Mouse (Mus musculus) liver, embryonic 16.5 days (tissue): Measurements from ENCODE around the gene Gm42421. TPM values are rescaled to one million over a fixed set of nuclear protein-coding genes. Genes with fewer than 3 reads are reported as not detected.
A peak's percentile ranks its signal among the peaks of the same experiment; 100 is the strongest.

Experiments used
- ATAC-seq: fragments of 200-750 bp; cut with Nextera tagmentation; 2 replicates; pipeline ENCODE4 v1.8.0; 2017; ENCODE audit warnings: low read depth, mild to moderate bottlenecking, moderate number of reproducible peaks, moderate library complexity
- H3K27ac ChIP-seq: fragments of 300-500 bp; sonication (generic); 2 replicates; pipeline ENCODE4 v1.5.1; 2014; ENCODE audit warnings: mild to moderate bottlenecking, low read length
- H3K27me3 ChIP-seq: fragments of 300-500 bp; sonication (generic); 2 replicates; pipeline ENCODE4 v1.6.1; 2014; ENCODE audit warnings: low read depth, low read length, mixed read lengths; ENCODE audit not compliant: control insufficient read depth, insufficient read depth
- H3K36me3 ChIP-seq: fragments of 300-500 bp; sonication (generic); 2 replicates; pipeline ENCODE4 v1.6.1; 2014; ENCODE audit warnings: mild to moderate bottlenecking; ENCODE audit not compliant: control insufficient read depth, insufficient read depth
- H3K4me1 ChIP-seq: fragments of 300-500 bp; sonication (generic); 2 replicates; pipeline ENCODE4 v1.6.1; 2014; ENCODE audit warnings: low read depth, low read length, mixed read lengths; ENCODE audit not compliant: control insufficient read depth
- H3K4me2 ChIP-seq: fragments of 300-500 bp; sonication (generic); 2 replicates; pipeline ENCODE4 v1.6.1; 2014; ENCODE audit warnings: low read depth, low read length, mixed read lengths
- H3K4me3 ChIP-seq: fragments of 300-500 bp; sonication (generic); 2 replicates; pipeline ENCODE4 v1.5.1; 2014; ENCODE audit warnings: low read depth, mild to moderate bottlenecking, low read length
- H3K9ac ChIP-seq: fragments of 300-500 bp; sonication (generic); 2 replicates; pipeline ENCODE4 v1.6.1; 2014; ENCODE audit warnings: low read depth, low read length
- H3K9me3 ChIP-seq: fragments of 300-500 bp; sonication (generic); replicated peaks from 2 replicates; pipeline ENCODE4 v1.6.1; 2016; ENCODE audit warnings: low read length; ENCODE audit not compliant: control insufficient read depth
- WGBS: fragments of 180-500 bp; shearing (Covaris S2); extraction: QIAGEN DNeasy Blood & Tissue Kit; methylation state at CpG from one replicate; pipeline ENCODE4 v1.1.7; 2014; ENCODE audit not compliant: insufficient replicate concordance; 5-methylcytosine and 5-hydroxymethylcytosine counted together
- polyA plus RNA-seq: library from polyadenylated mRNA; unstranded; fragments of >200 nt; fragmentation: Nextera tagmentation; extraction: Ambion mirVana; gene quantifications from 2 replicates; pipeline ENCODE4 v1.2.1, GENCODE M21; 2015

Gene Gm42421
- polyA plus RNA-seq, 1 experiment from 2014 or later = 0.13 TPM

- ATAC-seq = no peak
- Histone ChIP-seq H3K36me3 (no peaks in the 10 kb centered on the region), H3K9ac (no peak overlapping the region), H3K9me3 (no peaks in the 10 kb centered on the region), H3K4me2 (no peak overlapping the region), H3K27ac (no peak overlapping the region), H3K4me1 (no peaks in the 10 kb centered on the region), H3K27me3 (no peaks in the 10 kb centered on the region), H3K4me3 (no peak overlapping the region)
- WGBS = 75% methylated on average over 6 of the region's 6 CpGs
These were observed 29.1 kb downstream of the Gm42421 start for GRCm38 (mm10) chr5:143957101-143957500.

- ATAC-seq = no peak
- WGBS = 74% methylated on average over 11 of the region's 11 CpGs
- Histone ChIP-seq H3K4me1 (no peaks in the 10 kb centered on the region), H3K27ac (no peak overlapping the region), H3K9ac (no peak overlapping the region), H3K27me3 (no peaks in the 10 kb centered on the region), H3K9me3 (no peaks in the 10 kb centered on the region), H3K4me3 (no peak overlapping the region), H3K4me2 (no peak overlapping the region), H3K36me3 (no peaks in the 10 kb centered on the region)
These were observed 31.6 kb downstream of the Gm42421 start for GRCm38 (mm10) chr5:143959551-143959950.

GRCm38 (mm10) chr5:143961176-143961575, 33.2 kb downstream of the Gm42421 start:
- ATAC-seq = no peak
- WGBS = 71% methylated on average over 8 of the region's 8 CpGs
- H3K4me2 ChIP-seq = no peak overlapping the region
- H3K4me1 ChIP-seq = no peaks in the 10 kb centered on the region
- H3K4me3 ChIP-seq = no peak overlapping the region
- H3K9ac ChIP-seq = no peak overlapping the region
- H3K27me3 ChIP-seq = no peaks in the 10 kb centered on the region
- H3K36me3 ChIP-seq = no peaks in the 10 kb centered on the region
- H3K9me3 ChIP-seq = no peaks in the 10 kb centered on the region
- no peak overlapping the region for H3K27ac ChIP-seq

GRCm38 (mm10) chr5:143965586-143966345, 37.8 kb downstream of the Gm42421 start:
- no peaks in the 10 kb centered on the region for H3K36me3 ChIP-seq
- H3K4me3 ChIP-seq = no peak overlapping the region
- no peaks in the 10 kb centered on the region for H3K4me1 ChIP-seq
- H3K9me3 ChIP-seq = no peaks in the 10 kb centered on the region
- no peak overlapping the region for H3K4me2 ChIP-seq
- WGBS = 64% methylated on average over 12 of the region's 12 CpGs
- H3K27ac ChIP-seq = no peak overlapping the region
- H3K27me3 ChIP-seq = no peaks in the 10 kb centered on the region
- ATAC-seq = no peak
- no peak overlapping the region for H3K9ac ChIP-seq

- Histone ChIP-seq H3K4me1 (no peaks in the 10 kb centered on the region), H3K36me3 (no peaks in the 10 kb centered on the region), H3K9ac (no peak overlapping the region), H3K27me3 (no peaks in the 10 kb centered on the region), H3K9me3 (no peaks in the 10 kb centered on the region), H3K4me2 (no peak overlapping the region), H3K27ac (no peak overlapping the region), H3K4me3 (no peak overlapping the region)
- ATAC-seq = no peak
- 73% methylated on average over 12 of the region's 12 CpGs for WGBS
These were observed 38.7 kb downstream of the Gm42421 start for GRCm38 (mm10) chr5:143966671-143967070.

DNA sequence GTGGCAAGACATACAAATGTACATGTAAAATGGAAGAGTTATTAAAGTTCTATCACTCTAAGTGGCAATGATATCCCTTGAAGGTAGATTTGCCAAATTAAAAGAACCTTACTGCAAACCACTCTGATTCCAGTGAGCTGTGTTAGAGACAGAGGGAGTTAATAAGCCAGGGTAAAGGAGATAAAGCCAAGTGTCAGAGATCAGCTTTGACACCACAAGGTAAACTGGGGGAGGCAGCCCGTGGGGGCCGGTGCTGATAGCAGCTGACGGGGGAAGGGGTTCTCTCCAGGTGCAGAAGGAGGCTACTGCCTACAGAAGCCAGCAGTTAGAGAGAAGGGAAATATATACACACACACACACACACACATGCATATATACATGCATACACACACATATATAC, 44.7 kb downstream of the Gm42421 start:
- WGBS = 11% methylated on average over 3 of the region's 3 CpGs
- Histone ChIP-seq H3K27ac (no peak overlapping the region), H3K4me2 (no peak overlapping the region)

GRCm38 (mm10) chr5:143974931-143975630, 47.1 kb downstream of the Gm42421 start:
- Histone ChIP-seq H3K9ac (no peak overlapping the region), H3K27ac (peak overlapping the region; percentile 87)

More for the DNA sequence above, 44.7 kb downstream of the Gm42421 start:
- H3K27me3 ChIP-seq = no peaks in the 10 kb centered on the region
- no peaks in the 10 kb centered on the region for H3K36me3 ChIP-seq
- no peak overlapping the region for H3K4me3 ChIP-seq
- H3K4me1 ChIP-seq = peaks cover 45% of the 10 kb centered on the region
- no peak for ATAC-seq
- no peaks in the 10 kb centered on the region for H3K9me3 ChIP-seq
- no peak overlapping the region for H3K9ac ChIP-seq

DNA sequence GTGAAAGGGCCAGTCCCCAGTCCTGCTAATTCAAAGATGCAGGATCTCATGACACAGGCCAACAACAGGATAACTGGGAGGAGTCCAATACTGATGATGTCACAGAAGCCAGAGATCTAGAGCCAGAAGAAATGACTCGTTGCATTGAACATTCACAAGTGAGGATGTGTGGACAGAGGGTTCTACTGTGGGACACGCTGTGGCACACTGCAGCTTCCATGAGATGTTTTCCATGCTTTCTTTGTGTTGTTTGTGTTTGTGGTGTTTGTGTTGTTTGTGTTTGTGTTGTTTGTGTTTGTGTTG, 47.6 kb downstream of the Gm42421 start:
- Histone ChIP-seq H3K4me3 (no peak overlapping the region), H3K4me1 (peaks cover 47% of the 10 kb centered on the region), H3K27me3 (no peaks in the 10 kb centered on the region), H3K9ac (no peak overlapping the region), H3K9me3 (no peaks in the 10 kb centered on the region), H3K27ac (peak overlapping the region; percentile 87), H3K4me2 (peak overlapping the region; percentile 25; the same call in 1 of the 2 replicates), H3K36me3 (no peaks in the 10 kb centered on the region)
- 34% methylated on average over 2 of the region's 2 CpGs for WGBS
- peak; percentile 9 for ATAC-seq

More at GRCm38 (mm10) chr5:143974931-143975630, 47.1 kb downstream of the Gm42421 start:
- peak overlapping the region; percentile 25 for H3K4me2 ChIP-seq
- no peaks in the 10 kb centered on the region for H3K9me3 ChIP-seq
- WGBS = 46% methylated on average over 4 of the region's 4 CpGs
- peaks cover 47% of the 10 kb centered on the region for H3K4me1 ChIP-seq
- no peak overlapping the region for H3K4me3 ChIP-seq
- no peaks in the 10 kb centered on the region for H3K36me3 ChIP-seq
- no peaks in the 10 kb centered on the region for H3K27me3 ChIP-seq
- ATAC-seq = peak; percentile 82

- whole genome bisulfite sequencing = 71% methylated on average over 11 of the region's 11 CpGs
- H3K9me3 ChIP-seq = no peaks in the 10 kb centered on the region
- no peaks in the 10 kb centered on the region for H3K36me3 ChIP-seq
- peaks cover 47% of the 10 kb centered on the region for H3K4me1 ChIP-seq
- peak overlapping the region; percentile 19; the same call in 1 of the 2 replicates for H3K4me3 ChIP-seq
- no peaks in the 10 kb centered on the region for H3K27me3 ChIP-seq
- H3K9ac ChIP-seq = no peak overlapping the region
- H3K27ac ChIP-seq = peak overlapping the region; percentile 65
- H3K4me2 ChIP-seq = peak overlapping the region; percentile 52
- peak; percentile 42 for ATAC-seq
These were observed 48.3 kb downstream of the Gm42421 start for GRCm38 (mm10) chr5:143976232-143976631.
